Mouse (Mus musculus): ENCODE measurements around the gene Tmem53.

Gene Tmem53

GRCm38 (mm10) chr4:117281090-117281845 lies 29.5 kb downstream of the Tmem53 start:
- DNase-seq (ENCODE audit: low read depth, low spot score): no peak

GRCm38 (mm10) chr4:117283271-117284191 lies 31.8 kb downstream of the Tmem53 start:
- DNase-seq (ENCODE audit: low read depth, low spot score): no peak

GRCm38 (mm10) chr4:117284363-117284762 lies 32.6 kb downstream of the Tmem53 start:
- no peak for DNase-seq (ENCODE audit: low read depth, low spot score)

- DNase-seq (ENCODE audit: low read depth, low spot score): no peak
Measured at GRCm38 (mm10) chr4:117288277-117288926, 36.7 kb downstream of the Tmem53 start.

- DNase-seq (ENCODE audit: low read depth, low spot score): peak; percentile 78
Measured at GRCm38 (mm10) chr4:117288927-117289801, 37.4 kb downstream of the Tmem53 start.

- DNase-seq (ENCODE audit: low read depth, low spot score): no peak
Measured at GRCm38 (mm10) chr4:117291696-117292095, 39.9 kb downstream of the Tmem53 start.

- DNase-seq (ENCODE audit: low read depth, low spot score): no peak
Measured at GRCm38 (mm10) chr4:117296849-117297593, 45.3 kb downstream of the Tmem53 start.

- DNase-seq (ENCODE audit: low read depth, low spot score): no peak
Measured at GRCm38 (mm10) chr4:117297819-117298218, 46.1 kb downstream of the Tmem53 start.

GRCm38 (mm10) chr4:117299921-117300320 lies 48.2 kb downstream of the Tmem53 start:
- no peak for DNase-seq (ENCODE audit: low read depth, low spot score)

GRCm38 (mm10) chr4:117302027-117302806 lies 50.5 kb downstream of the Tmem53 start:
- no peak for DNase-seq (ENCODE audit: low read depth, low spot score)

- no peak for DNase-seq (ENCODE audit: low read depth, low spot score)
Measured at GRCm38 (mm10) chr4:117303581-117304238, 52.0 kb downstream of the Tmem53 start.

GRCm38 (mm10) chr4:117304239-117305025 lies 52.7 kb downstream of the Tmem53 start:
- no peak for DNase-seq (ENCODE audit: low read depth, low spot score)

- no peak for DNase-seq (ENCODE audit: low read depth, low spot score)
Measured at GRCm38 (mm10) chr4:117305461-117305860, 53.7 kb downstream of the Tmem53 start.

GRCm38 (mm10) chr4:117307270-117307669 lies 55.5 kb downstream of the Tmem53 start:
- no peak for DNase-seq (ENCODE audit: low read depth, low spot score)

GRCm38 (mm10) chr4:117309427-117309826 lies 57.7 kb downstream of the Tmem53 start:
- DNase-seq (ENCODE audit: low read depth, low spot score): no peak

- DNase-seq (ENCODE audit: low read depth, low spot score): no peak
Measured at GRCm38 (mm10) chr4:117311891-117312290, 60.1 kb downstream of the Tmem53 start.

GRCm38 (mm10) chr4:117312416-117313084 lies 60.8 kb downstream of the Tmem53 start:
- no peak for DNase-seq (ENCODE audit: low read depth, low spot score)

- DNase-seq (ENCODE audit: low read depth, low spot score): no peak
Measured at GRCm38 (mm10) chr4:117313085-117313424, 61.3 kb downstream of the Tmem53 start.

Measured in embryo, embryonic 11.5 days (tissue).